Mouse (Mus musculus): ENCODE results near the gene Gm49403.

Gene Gm49403

GRCm38 (mm10) chr19:8911810-8912209, 28.1 kb downstream of the Gm49403 start:
- DNase-seq (ENCODE audit: low spot score in 2 of 2) = no peak

DNA sequence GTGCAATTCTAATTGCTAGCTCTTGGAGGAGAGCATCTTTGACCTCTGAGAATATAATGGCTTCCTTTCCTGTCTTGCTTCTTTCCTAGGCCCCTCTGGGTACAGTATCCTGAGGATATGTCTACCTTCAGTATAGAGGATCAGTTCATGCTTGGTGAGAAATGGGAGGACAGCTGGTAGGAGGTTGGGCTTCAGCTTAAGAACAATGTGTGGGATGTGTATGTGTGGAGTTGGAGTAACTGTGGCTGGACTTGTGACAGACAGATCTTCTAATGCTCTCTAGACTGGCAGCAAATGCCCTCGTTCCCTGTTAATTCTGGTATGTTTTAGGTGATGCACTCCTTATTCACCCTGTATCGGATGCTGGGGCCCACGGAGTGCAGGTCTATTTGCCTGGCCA, 30.5 kb downstream of the Gm49403 start:
- DNase-seq (ENCODE audit: low spot score in 2 of 2) = no peak

- no peak for DNase-seq (ENCODE audit: low spot score in 2 of 2)
These were observed 35.3 kb downstream of the Gm49403 start for GRCm38 (mm10) chr19:8919000-8919399.

DNA sequence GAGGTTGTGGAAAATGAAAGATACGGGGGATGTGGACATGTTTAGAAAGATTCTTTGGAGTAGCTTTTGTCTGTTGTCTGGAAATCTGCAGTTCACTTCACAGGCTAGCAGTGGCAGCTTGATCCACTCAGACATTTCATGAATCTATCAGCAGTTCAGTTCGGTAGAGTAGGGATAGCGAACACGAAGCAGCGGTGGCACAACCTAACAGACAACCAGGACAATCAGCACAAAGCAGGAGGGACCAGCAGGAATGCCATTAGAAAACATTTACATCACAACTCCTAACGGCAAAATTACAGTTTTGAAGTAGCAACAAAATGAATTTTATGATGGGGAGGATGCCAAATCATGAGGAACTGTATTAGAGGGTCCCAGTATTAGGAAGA, 35.9 kb downstream of the Gm49403 start:
- DNase-seq (ENCODE audit: low spot score in 2 of 2) = no peak

DNA sequence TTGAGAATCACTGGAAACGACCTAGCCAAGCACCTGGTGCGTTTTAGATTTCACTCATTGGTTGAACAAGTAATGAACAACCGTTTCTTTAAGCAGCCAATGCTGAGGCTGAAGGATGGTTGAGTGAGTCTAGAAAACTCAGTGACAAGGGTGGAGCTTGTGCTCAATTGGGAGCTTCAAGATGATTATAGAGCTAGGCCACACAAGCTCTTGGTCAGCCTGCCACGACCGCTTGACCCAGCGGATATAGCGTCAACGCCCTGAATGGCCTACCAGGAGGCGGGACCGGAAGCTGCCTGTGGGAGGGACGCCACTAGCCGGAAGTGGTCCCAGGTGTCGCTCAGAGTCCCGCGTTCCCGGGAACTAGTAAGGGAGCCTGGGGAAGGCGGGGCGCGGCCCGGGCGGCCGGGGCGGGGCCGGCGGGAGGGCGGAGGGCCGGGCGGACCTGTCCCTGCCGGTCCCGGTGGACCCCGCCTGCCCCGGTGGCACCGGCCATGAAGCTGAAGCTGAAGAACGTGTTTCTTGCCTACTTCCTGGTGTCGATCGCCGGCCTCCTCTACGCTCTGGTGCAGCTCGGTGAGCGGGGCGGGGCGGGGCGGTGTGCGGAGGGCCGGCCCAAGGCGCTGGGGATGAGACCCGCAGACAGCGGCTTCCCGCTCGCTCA, 36.5 kb downstream of the Gm49403 start, which contains the start of gene B3gat3:
B3gat3 (plus strand) TSS at position 302 of the 664 bp plus-strand sequence.
- DNase-seq (ENCODE audit: low spot score in 2 of 2) = peak; percentile 87 to 89

- DNase-seq (ENCODE audit: low spot score in 2 of 2) = no peak
These were observed 37.1 kb downstream of the Gm49403 start for GRCm38 (mm10) chr19:8920836-8921291.

DNA sequence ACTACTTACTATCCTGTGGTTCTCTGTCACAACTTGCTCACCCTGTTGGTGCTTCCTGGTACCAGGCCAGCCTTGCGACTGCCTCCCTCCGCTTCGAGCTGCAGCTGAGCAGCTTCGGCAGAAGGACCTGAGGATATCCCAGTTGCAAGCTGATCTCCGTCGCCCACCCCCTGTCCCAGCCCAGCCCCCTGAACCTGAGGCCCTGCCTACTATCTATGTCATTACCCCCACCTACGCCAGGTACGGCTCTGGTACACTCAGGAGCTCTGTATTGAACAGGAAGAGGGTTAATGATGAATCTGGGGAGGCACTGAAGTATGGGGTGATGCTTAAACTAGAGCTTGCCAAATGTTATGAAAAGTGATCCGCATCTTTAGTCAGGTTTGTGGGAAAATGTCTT, 38.0 kb downstream of the Gm49403 start:
- DNase-seq (ENCODE audit: low spot score in 2 of 2) = no peak

DNA sequence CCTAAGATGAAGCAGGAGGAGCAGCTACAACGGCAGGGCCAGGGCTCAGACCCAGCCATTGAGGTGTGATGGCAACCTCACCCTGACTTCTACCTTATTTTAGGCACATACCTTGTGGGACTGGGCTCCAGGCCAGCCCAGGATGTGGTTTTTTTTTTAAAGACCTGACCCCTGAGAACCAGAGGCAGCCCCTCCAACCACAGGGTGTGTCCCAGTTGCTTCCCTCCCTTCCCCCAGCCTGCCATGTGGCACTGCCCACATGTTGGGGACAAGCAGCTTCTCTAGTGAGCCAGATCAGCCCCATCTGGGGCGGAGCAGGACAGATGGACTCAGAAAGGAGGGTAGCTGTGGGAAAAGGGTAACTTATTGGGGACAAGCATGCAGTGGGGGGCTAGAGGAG, 43.0 kb downstream of the Gm49403 start:
- no peak for DNase-seq (ENCODE audit: low spot score in 2 of 2)

GRCm38 (mm10) chr19:8927891-8928525, 44.3 kb downstream of the Gm49403 start:
- DNase-seq (ENCODE audit: low spot score in 2 of 2) = no peak

- no peak for DNase-seq (ENCODE audit: low spot score in 2 of 2)
These were observed 45.0 kb downstream of the Gm49403 start for GRCm38 (mm10) chr19:8928689-8929223.

- peak; percentile 57 to 64 for DNase-seq (ENCODE audit: low spot score in 2 of 2)
These were observed 45.7 kb downstream of the Gm49403 start, which contains the start of the genes Rom1 and Eml3 for GRCm38 (mm10) chr19:8929224-8930088. Gene Rom1 (minus strand): TSS chr19:8929356. Gene Eml3 (plus strand): TSS chr19:8929552.

- DNase-seq (ENCODE audit: low spot score in 2 of 2) = no peak
These were observed 46.4 kb downstream of the Gm49403 start for GRCm38 (mm10) chr19:8930117-8930516.

DNA sequence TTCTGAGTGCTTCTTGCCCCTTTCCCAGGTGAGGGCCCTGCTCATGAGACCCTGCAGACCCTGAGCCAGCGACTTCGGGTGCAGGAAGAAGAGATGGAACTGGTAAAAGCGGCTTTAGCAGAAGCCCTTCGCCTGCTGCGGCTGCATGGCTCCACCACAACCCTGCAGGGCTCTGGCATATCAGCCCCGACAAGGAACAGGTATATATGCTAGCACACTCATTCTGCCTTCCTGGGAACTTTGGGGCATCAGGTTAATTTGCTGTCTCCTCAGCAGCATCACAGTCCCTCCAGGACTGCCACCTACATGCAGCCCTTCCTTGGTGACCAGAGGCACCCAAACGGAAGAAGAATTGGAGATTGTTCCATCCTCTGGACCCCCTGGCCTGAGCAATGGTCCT, 47.0 kb downstream of the Gm49403 start:
- DNase-seq (ENCODE audit: low spot score in 2 of 2) = no peak

DNA sequence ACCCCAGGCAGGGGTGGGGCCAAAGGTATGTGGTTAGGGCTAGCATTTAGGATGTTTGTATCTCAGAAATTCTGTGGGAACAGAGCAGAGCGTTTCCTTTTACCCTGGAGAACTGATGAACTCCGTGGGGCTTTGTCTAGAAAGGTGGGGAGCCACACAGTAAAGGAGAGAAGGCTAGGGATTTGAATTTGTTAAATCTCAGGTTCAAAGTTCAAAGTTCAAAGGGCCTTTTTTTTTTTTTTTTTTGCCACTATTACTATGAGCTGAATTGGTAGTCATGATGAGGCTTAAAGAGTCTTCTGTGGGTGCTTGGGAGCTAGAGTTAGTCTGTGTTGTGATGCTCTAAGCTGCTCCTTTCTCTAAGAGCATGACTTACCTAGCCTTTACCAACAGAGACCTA, 53.0 kb downstream of the Gm49403 start:
- DNase-seq (ENCODE audit: low spot score in 2 of 2) = no peak

Measured in frontal cortex, postnatal 14 days (tissue).